Mouse (Mus musculus): ENCODE measurements at regions not wholly inside any gene's neighbourhood (a gene's known extent, or its start where the extent isn't known, plus 50 kb on each side); places are given as distances from the start of the nearest gene placed in this dataset.

DNA sequence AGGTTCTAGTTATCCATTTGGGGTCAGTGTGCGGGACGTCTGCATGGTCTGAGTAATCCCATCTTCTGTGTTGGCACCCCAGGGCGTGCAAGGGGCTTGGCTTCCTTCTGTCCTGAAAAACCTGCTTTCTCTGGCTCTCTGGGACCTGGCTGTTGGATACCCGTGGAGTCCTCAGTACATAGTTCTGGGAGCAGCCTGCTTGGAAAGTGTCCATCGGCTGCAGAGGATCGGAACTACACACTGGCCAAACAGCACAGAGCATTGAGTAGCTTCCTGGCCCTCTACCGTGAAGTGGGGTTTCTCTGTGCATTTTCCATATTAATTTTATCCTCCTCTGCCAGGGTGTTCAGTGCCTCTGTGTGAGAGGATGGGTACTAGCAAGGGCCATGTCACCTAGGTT is 170.7 kb upstream of the Mrps10 start:
- no peak for TF ChIP-seq TAL1 (IDR thresholded peaks at IDR 0.05; ENCODE audit: low read length)
- no peak for TF ChIP-seq GATA1 (IDR thresholded peaks at IDR 0.05; ENCODE audit: low read length)
- Histone ChIP-seq H3K9me3 (ENCODE audit: control insufficient read depth, low read length) (no peaks in the 10 kb centered on the region), H3K36me3 (ENCODE audit: control insufficient read depth) (no peaks in the 10 kb centered on the region), H3K27me3 (ENCODE audit: control insufficient read depth) (no peaks in the 10 kb centered on the region), H3K4me3 (replicated peaks) (no peak overlapping the region), H3K4me1 (ENCODE audit: control insufficient read depth) (no peaks in the 10 kb centered on the region)

DNA sequence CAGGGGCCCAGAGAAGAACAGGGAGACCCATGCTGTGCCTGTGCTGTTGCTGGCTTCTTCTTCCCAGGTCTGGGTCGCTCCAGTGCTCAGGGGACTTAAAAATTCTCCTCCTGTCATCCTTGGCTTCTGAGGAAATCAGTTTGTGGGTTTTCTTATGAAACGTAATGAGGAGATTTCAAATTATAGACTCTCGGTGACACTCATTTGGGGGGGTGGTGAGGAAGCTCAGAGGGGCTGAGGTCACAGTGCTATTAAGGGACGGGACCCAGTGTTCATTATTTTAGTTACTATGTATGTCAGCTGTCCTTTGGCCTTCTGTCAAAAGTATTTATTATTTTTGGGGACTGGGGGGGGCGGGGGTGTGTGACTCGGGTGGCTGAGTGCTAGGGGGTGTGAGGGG is 171.7 kb upstream of the Mrps10 start:
- no peaks in the 10 kb centered on the region for H3K27me3 ChIP-seq (ENCODE audit: control insufficient read depth)
- no peak for TF ChIP-seq GATA1 (IDR thresholded peaks at IDR 0.05; ENCODE audit: low read length)
- no peak for TF ChIP-seq TAL1 (IDR thresholded peaks at IDR 0.05; ENCODE audit: low read length)
- no peaks in the 10 kb centered on the region for H3K9me3 ChIP-seq (ENCODE audit: control insufficient read depth, low read length)
- H3K36me3 ChIP-seq (ENCODE audit: control insufficient read depth): no peaks in the 10 kb centered on the region
- no peak overlapping the region for H3K4me3 ChIP-seq (replicated peaks)
- no peaks in the 10 kb centered on the region for H3K4me1 ChIP-seq (ENCODE audit: control insufficient read depth)

DNA sequence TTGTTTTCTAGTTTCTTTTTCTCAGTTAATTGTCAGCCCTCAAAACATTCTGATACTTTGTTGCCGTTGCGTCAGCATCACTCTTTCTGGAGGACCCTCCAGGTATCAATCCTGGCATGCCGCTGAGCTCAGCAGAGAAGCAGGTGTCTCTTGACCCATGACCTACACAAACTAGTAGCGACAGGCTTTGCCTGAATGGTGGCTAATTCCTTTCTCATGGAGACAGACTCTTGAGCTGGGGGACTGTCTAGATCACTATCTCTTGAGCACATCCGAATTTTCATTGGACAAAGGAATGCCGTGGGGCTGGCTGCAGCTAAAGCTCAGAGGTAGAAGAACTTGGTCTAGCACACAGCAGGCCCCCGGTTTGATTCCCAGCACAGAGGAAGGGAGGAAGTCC is 172.7 kb upstream of the Mrps10 start:
- TF ChIP-seq TAL1 (IDR thresholded peaks at IDR 0.05; ENCODE audit: low read length) (no peak), GATA1 (IDR thresholded peaks at IDR 0.05; ENCODE audit: low read length) (no peak)
- Histone ChIP-seq H3K4me1 (ENCODE audit: control insufficient read depth) (no peaks in the 10 kb centered on the region), H3K27me3 (ENCODE audit: control insufficient read depth) (no peaks in the 10 kb centered on the region), H3K36me3 (ENCODE audit: control insufficient read depth) (no peaks in the 10 kb centered on the region), H3K9me3 (ENCODE audit: control insufficient read depth, low read length) (no peaks in the 10 kb centered on the region), H3K4me3 (replicated peaks) (no peak overlapping the region)

DNA sequence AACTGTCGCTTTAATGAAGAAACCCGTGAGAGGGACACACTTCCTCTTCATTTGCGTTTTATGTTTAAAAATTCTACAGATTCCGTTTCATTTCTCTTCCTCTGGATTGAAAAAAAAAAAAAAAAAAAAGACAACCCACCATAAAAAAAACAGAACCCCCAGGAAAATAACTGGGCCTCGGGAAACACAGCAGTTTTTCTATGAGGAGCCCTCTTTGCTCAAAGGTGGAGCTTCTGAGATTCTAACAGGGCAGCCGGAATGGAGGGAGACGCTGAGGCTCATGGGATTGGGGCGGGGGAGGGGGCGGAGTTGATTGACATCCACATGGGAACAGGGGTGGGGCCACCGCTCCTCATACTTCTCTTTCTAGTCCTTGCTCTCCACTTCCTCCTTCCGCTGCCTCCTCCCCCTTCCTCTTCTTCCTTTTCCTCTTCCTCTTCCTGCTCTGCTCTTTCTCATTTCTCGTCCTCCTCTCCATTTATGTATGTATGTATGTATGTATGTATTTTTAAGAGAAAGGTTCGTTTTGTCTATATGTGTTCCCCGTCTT is 174.1 kb upstream of the Mrps10 start:
- TF ChIP-seq TAL1 (IDR thresholded peaks at IDR 0.05; ENCODE audit: low read length) (no peak), GATA1 (IDR thresholded peaks at IDR 0.05; ENCODE audit: low read length) (no peak)
- Histone ChIP-seq H3K9me3 (ENCODE audit: control insufficient read depth, low read length) (no peaks in the 10 kb centered on the region), H3K36me3 (ENCODE audit: control insufficient read depth) (no peaks in the 10 kb centered on the region), H3K4me3 (replicated peaks) (no peak overlapping the region), H3K4me1 (ENCODE audit: control insufficient read depth) (no peaks in the 10 kb centered on the region), H3K27me3 (ENCODE audit: control insufficient read depth) (no peaks in the 10 kb centered on the region)

DNA sequence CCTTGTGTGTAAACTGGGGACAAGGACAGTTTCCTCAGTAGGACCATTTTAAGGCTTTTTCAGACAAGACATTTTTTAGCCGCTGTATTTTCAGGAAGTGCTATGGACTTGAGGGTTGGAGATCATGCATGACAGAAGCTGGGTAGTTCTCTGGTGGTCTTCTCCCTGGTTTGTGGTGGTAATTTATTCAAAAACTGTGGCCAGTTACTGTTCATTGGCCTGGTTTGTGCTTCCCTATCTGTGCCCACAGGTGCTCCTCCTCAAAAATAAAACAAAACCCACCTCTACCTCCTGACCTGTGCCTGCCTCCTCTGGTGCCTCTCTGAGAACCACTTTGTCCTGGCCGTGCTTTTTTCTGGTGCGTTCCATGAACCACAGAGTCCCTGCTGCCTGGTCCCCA is 177.3 kb upstream of the Mrps10 start:
- Histone ChIP-seq H3K9me3 (ENCODE audit: control insufficient read depth, low read length) (no peaks in the 10 kb centered on the region), H3K4me1 (ENCODE audit: control insufficient read depth) (no peaks in the 10 kb centered on the region), H3K4me3 (replicated peaks) (no peak overlapping the region), H3K36me3 (ENCODE audit: control insufficient read depth) (no peaks in the 10 kb centered on the region), H3K27me3 (ENCODE audit: control insufficient read depth) (no peaks in the 10 kb centered on the region)
- no peak for TF ChIP-seq GATA1 (IDR thresholded peaks at IDR 0.05; ENCODE audit: low read length)
- TF ChIP-seq TAL1 (IDR thresholded peaks at IDR 0.05; ENCODE audit: low read length): no peak

DNA sequence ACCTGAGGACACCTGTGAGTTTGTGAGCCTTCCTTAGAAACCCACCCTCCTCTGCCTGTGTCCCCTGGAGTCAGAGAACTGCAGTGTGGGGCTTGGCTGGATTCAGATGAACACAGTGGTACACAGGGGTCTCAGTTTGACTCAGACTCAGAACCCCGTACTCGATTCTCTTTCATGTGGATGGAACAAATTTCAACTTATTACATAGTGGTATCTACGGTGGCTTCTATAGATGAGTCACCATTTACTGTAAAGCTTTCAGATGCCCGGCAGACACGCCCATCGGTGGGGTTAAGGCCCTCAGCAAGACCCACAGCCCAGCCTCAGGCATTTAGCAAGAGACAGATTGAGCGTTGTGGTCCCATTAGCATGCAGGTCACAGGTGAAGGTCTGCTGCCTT is 178.9 kb upstream of the Mrps10 start:
- H3K4me3 ChIP-seq (replicated peaks): no peak overlapping the region
- no peaks in the 10 kb centered on the region for H3K4me1 ChIP-seq (ENCODE audit: control insufficient read depth)
- H3K27me3 ChIP-seq (ENCODE audit: control insufficient read depth): no peaks in the 10 kb centered on the region
- H3K36me3 ChIP-seq (ENCODE audit: control insufficient read depth): no peaks in the 10 kb centered on the region
- no peak for TF ChIP-seq GATA1 (IDR thresholded peaks at IDR 0.05; ENCODE audit: low read length)
- no peaks in the 10 kb centered on the region for H3K9me3 ChIP-seq (ENCODE audit: control insufficient read depth, low read length)

DNA sequence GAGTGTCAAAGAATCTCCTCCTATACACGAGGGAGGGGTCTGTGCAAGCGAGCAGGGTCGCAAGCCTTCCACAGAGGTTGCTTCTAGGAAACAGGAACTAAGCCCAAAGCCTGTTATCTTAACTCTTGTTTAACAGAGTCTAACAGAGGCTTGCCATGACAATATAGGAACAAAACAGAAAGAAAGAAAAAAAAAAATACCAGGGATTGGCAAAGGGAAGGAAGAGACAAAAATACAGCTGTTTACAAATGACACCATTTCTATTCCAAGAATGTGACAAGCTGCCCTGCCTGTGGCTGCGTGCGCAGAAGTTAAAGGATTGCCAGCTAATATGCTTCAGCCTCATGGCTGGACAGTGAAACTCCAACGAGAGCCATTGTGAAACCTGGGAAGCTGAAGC is 173.8 kb upstream of the Ubr2 start:
- no peaks in the 10 kb centered on the region for H3K4me1 ChIP-seq (ENCODE audit: control insufficient read depth)
- H3K27me3 ChIP-seq (ENCODE audit: control insufficient read depth): no peaks in the 10 kb centered on the region
- H3K4me3 ChIP-seq (replicated peaks): no peak overlapping the region
- no peaks in the 10 kb centered on the region for H3K36me3 ChIP-seq (ENCODE audit: control insufficient read depth)
- TF ChIP-seq TAL1 (IDR thresholded peaks at IDR 0.05; ENCODE audit: low read length): no peak
- no peak for TF ChIP-seq GATA1 (IDR thresholded peaks at IDR 0.05; ENCODE audit: low read length)
- no peaks in the 10 kb centered on the region for H3K9me3 ChIP-seq (ENCODE audit: control insufficient read depth, low read length)

DNA sequence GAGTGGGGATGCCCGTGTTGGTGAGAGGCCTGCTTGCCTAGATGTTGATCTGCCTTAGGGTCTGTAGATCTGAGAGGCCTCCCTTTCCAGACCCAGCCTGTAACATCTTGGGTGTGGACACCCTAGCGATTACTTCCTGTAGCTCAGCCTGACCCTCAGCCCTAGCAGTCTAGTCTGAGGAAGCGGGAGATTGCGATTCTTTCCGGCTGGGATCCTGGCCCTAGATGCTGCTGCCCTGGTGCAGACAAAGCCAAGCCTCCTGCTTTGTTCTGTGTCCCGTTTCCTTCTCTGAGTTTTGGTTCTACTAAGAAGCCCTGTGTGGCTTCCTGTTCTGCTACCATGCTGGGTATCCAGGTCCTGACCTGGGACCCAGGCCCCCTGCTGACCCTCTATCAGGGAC is 171.8 kb upstream of the Ubr2 start:
- Histone ChIP-seq H3K4me3 (replicated peaks) (no peak overlapping the region), H3K4me1 (ENCODE audit: control insufficient read depth) (no peaks in the 10 kb centered on the region), H3K27me3 (ENCODE audit: control insufficient read depth) (no peaks in the 10 kb centered on the region), H3K9me3 (ENCODE audit: control insufficient read depth, low read length) (no peaks in the 10 kb centered on the region), H3K36me3 (ENCODE audit: control insufficient read depth) (no peaks in the 10 kb centered on the region)
- TF ChIP-seq GATA1 (IDR thresholded peaks at IDR 0.05; ENCODE audit: low read length) (no peak), TAL1 (IDR thresholded peaks at IDR 0.05; ENCODE audit: low read length) (no peak)

DNA sequence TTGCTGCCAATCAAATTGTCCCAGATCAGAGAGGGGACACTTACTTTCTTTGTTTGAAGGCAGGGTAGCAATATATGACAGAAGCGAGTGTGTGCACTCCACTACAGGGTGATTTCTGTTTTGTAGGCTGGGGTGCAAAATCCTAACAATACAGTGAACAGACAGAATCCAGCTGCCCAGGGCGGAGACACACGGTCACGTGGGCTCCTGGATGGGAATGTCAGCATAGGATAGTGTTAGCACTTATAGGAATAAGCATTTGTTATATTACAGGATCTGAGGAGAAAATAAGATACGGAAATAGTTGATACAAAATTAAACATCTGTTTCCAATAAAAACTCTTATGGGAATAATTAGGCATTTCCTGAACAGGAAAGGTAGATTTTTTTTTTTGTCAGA is 169.1 kb upstream of the Ubr2 start:
- Histone ChIP-seq H3K4me3 (replicated peaks) (no peak overlapping the region), H3K27me3 (ENCODE audit: control insufficient read depth) (no peaks in the 10 kb centered on the region), H3K9me3 (ENCODE audit: control insufficient read depth, low read length) (no peaks in the 10 kb centered on the region), H3K4me1 (ENCODE audit: control insufficient read depth) (peaks cover 6% of the 10 kb centered on the region), H3K36me3 (ENCODE audit: control insufficient read depth) (no peaks in the 10 kb centered on the region)
- TF ChIP-seq GATA1 (IDR thresholded peaks at IDR 0.05; ENCODE audit: low read length): no peak
- TF ChIP-seq TAL1 (IDR thresholded peaks at IDR 0.05; ENCODE audit: low read length): no peak

DNA sequence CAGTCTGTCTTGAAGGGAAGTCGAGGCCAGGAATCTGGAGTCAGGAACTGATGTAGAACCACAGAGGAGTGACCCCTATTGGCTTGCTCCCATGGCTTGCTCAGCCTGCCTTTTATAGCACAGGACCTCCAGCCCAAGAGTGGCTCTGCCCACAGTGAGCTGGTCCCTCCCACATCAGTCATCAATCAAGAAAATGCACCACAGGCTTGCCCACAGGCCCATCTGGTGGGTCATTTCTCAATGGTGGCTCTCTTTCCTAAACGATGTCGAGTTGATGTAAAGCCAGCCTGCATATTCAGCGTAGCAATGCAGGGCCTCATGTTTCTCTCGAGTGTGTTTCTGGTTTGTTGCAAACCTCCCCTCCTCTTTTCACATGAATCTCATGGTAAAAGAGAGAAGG is 168.3 kb upstream of the Ubr2 start:
- TF ChIP-seq GATA1 (IDR thresholded peaks at IDR 0.05; ENCODE audit: low read length) (no peak), TAL1 (IDR thresholded peaks at IDR 0.05; ENCODE audit: low read length) (no peak)
- no peaks in the 10 kb centered on the region for H3K9me3 ChIP-seq (ENCODE audit: control insufficient read depth, low read length)
- no peak overlapping the region for H3K4me3 ChIP-seq (replicated peaks)
- H3K27me3 ChIP-seq (ENCODE audit: control insufficient read depth): no peaks in the 10 kb centered on the region
- H3K36me3 ChIP-seq (ENCODE audit: control insufficient read depth): no peaks in the 10 kb centered on the region
- H3K4me1 ChIP-seq (ENCODE audit: control insufficient read depth): peaks cover 6% of the 10 kb centered on the region
